ENCODE assay signal across 25 mouse cellular contexts in genomic region chr1:138326566-138326965, GRCm38 (mm10). TPM values are rescaled to one million over a fixed set of nuclear protein-coding genes. Genes with fewer than 3 reads are reported as not detected.
DNase-seq lines count a peak whose midpoint lies in the region; ATAC-seq and TF ChIP-seq lines count a peak whose summit lies in the region.
"Had no signal": no experiment of that assay in that cellular context is flagged by ENCODE, and none has a peak within 500 bp of the region (broad histone marks: within the 10 kb centered on the region; RNA-seq: fewer than 3 reads in every experiment).

No protein-coding gene starts in this region.

- no peak; the same call in 1 of the 2 replicates for ATAC-seq in forebrain, embryonic 14.5 days
- no peak for ATAC-seq in forebrain, postnatal 0 days
- peak; percentile 64; the same call in 1 of the 2 replicates for ATAC-seq in hindbrain, embryonic 16.5 days
- peak; percentile 44 for ATAC-seq in midbrain, embryonic 13.5 days

- H3K27me3 ChIP-seq in forebrain, embryonic 14.5 days (replicated peaks; ENCODE audit: control insufficient read depth, insufficient read depth, low read length), result no peaks in the 10 kb centered on the region
- H3K27me3 ChIP-seq in forebrain, postnatal 0 days (ENCODE audit: insufficient read depth, low read length), result no peaks in the 10 kb centered on the region
- no peaks in the 10 kb centered on the region for H3K27me3 ChIP-seq in hindbrain, embryonic 16.5 days (replicated peaks; ENCODE audit: control insufficient read depth, insufficient read depth, low read length)
- no peaks in the 10 kb centered on the region for H3K27me3 ChIP-seq in midbrain, embryonic 13.5 days
- H3K27me3 ChIP-seq: CH12.LX; heart, embryonic 12.5 days; liver, embryonic 13.5 days had no signal

- no peak overlapping the region for H3K27ac ChIP-seq in forebrain, embryonic 14.5 days (ENCODE audit: low read depth, low read length)
- H3K27ac ChIP-seq in forebrain, postnatal 0 days (ENCODE audit: low read depth, low read length), result no peak overlapping the region
- no peak overlapping the region for H3K27ac ChIP-seq in hindbrain, embryonic 16.5 days (ENCODE audit: low read depth, low read length)
- H3K27ac ChIP-seq in midbrain, embryonic 13.5 days, result peak overlapping the region; percentile 62
- H3K27ac ChIP-seq: gastrocnemius, adult 2 months; layer of hippocampus, adult 2 months; liver, embryonic 13.5 days had no signal

- WGBS in forebrain, embryonic 14.5 days, result 47% methylated on average over 2 of the region's 2 CpGs
- 16% methylated on average over 2 of the region's 2 CpGs for WGBS in forebrain, postnatal 0 days
- WGBS in hindbrain, embryonic 16.5 days, result 16% methylated on average over 2 of the region's 2 CpGs
- WGBS in midbrain, embryonic 13.5 days, result 23% methylated on average over 2 of the region's 2 CpGs

- H3K4me1 ChIP-seq in forebrain, embryonic 14.5 days (ENCODE audit: control insufficient read depth, insufficient read depth, low read length), result no peaks in the 10 kb centered on the region; the same call in 1 of the 2 replicates
- no peaks in the 10 kb centered on the region for H3K4me1 ChIP-seq in forebrain, postnatal 0 days (ENCODE audit: insufficient read depth)
- H3K4me1 ChIP-seq in hindbrain, embryonic 16.5 days (ENCODE audit: control insufficient read depth, insufficient read depth, low read depth, low read length), result peaks cover 4% of the 10 kb centered on the region; the same call in 1 of the 2 replicates
- H3K4me1 ChIP-seq in midbrain, embryonic 13.5 days (replicated peaks), result peaks cover 32% of the 10 kb centered on the region
- H3K4me1 ChIP-seq: liver, embryonic 13.5 days had no signal

- no peak for TF ChIP-seq CTCF in forebrain, postnatal 0 days (IDR thresholded peaks at IDR 0.05; ENCODE audit: low read depth)
- no peak for TF ChIP-seq CTCF in brain, embryonic 14.5 days (IDR thresholded peaks at IDR 0.05; ENCODE audit: borderline replicate concordance, extremely low read depth, insufficient read depth, insufficient read length)

- no peak overlapping the region for H3K9ac ChIP-seq in forebrain, embryonic 14.5 days (ENCODE audit: low read length)
- H3K9ac ChIP-seq in forebrain, postnatal 0 days, result no peak overlapping the region
- no peak overlapping the region for H3K9ac ChIP-seq in hindbrain, embryonic 16.5 days (ENCODE audit: low read depth, low read length)
- H3K9ac ChIP-seq in midbrain, embryonic 13.5 days (replicated peaks), result no peak overlapping the region
- H3K9ac ChIP-seq: heart, embryonic 12.5 days; liver, embryonic 13.5 days; lung, embryonic 14.5 days had no signal

- no peak overlapping the region for H3K4me3 ChIP-seq in forebrain, embryonic 14.5 days (ENCODE audit: low read depth, low read length)
- H3K4me3 ChIP-seq in forebrain, postnatal 0 days (ENCODE audit: low read depth, low read length), result no peak overlapping the region
- H3K4me3 ChIP-seq in hindbrain, embryonic 16.5 days (ENCODE audit: low read length), result no peak overlapping the region
- no peak overlapping the region for H3K4me3 ChIP-seq in midbrain, embryonic 13.5 days (replicated peaks)
- H3K4me3 ChIP-seq: gastrocnemius, adult 2 months; heart, embryonic 12.5 days; layer of hippocampus, adult 2 months; liver, embryonic 13.5 days had no signal

- peak; percentile 24 for DNase-seq in forebrain, embryonic 14.5 days (ENCODE audit: low spot score)
- no peak for DNase-seq in forebrain, postnatal 0 days
- DNase-seq in brain, embryonic 14.5 days (ENCODE audit: low read depth), result peak; percentile 59
- DNase-seq in urinary bladder, adult 18-20 months (ENCODE audit: low spot score in 2 of 2), result no peak
- no peak for DNase-seq in frontal cortex, postnatal 10 days (ENCODE audit: low spot score in 2 of 2)
- DNase-seq: cerebellum, adult 18-20 months; cerebellum, postnatal 25 days; gastrocnemius, adult 2 months; liver, embryonic 13.5 days; lung, postnatal 36 days; spleen, adult 18-20 months; thymus, adult 18-20 months; thymus, postnatal 4 days had no signal

- no peaks in the 10 kb centered on the region for H3K9me3 ChIP-seq in forebrain, embryonic 14.5 days (replicated peaks; ENCODE audit: control insufficient read depth, low read length)
- no peaks in the 10 kb centered on the region for H3K9me3 ChIP-seq in forebrain, postnatal 0 days (ENCODE audit: low read length)
- H3K9me3 ChIP-seq in hindbrain, embryonic 16.5 days (ENCODE audit: control insufficient read depth, low read length), result no peaks in the 10 kb centered on the region
- no peaks in the 10 kb centered on the region for H3K9me3 ChIP-seq in midbrain, embryonic 13.5 days
- H3K9me3 ChIP-seq: heart, embryonic 12.5 days; liver, embryonic 13.5 days had no signal

- H3K4me2 ChIP-seq in forebrain, embryonic 14.5 days (ENCODE audit: low read length), result no peak overlapping the region
- no peak overlapping the region for H3K4me2 ChIP-seq in forebrain, postnatal 0 days (ENCODE audit: low read depth)
- no peak overlapping the region for H3K4me2 ChIP-seq in hindbrain, embryonic 16.5 days (ENCODE audit: low read length)
- no peak overlapping the region for H3K4me2 ChIP-seq in midbrain, embryonic 13.5 days (replicated peaks)
- H3K4me2 ChIP-seq: liver, embryonic 13.5 days; lung, embryonic 14.5 days had no signal

- TF ChIP-seq POLR2A in brain, embryonic 14.5 days (IDR thresholded peaks at IDR 0.05; ENCODE audit: borderline replicate concordance, extremely low read depth, insufficient read depth, insufficient read length, poor library complexity, severe bottlenecking), result no peak

- H3K36me3 ChIP-seq in forebrain, embryonic 14.5 days (ENCODE audit: control insufficient read depth, insufficient read depth, low read length), result no peaks in the 10 kb centered on the region
- H3K36me3 ChIP-seq in forebrain, postnatal 0 days (ENCODE audit: insufficient read depth), result no peaks in the 10 kb centered on the region
- no peaks in the 10 kb centered on the region for H3K36me3 ChIP-seq in hindbrain, embryonic 16.5 days (ENCODE audit: control insufficient read depth, insufficient read depth, low read length)
- no peaks in the 10 kb centered on the region for H3K36me3 ChIP-seq in midbrain, embryonic 13.5 days
- H3K36me3 ChIP-seq: heart, embryonic 12.5 days; liver, embryonic 13.5 days had no signal

RNA-seq across cellular contexts. Expression of gene Atp6v1g3, which starts 53.0 kb away (rescaled TPM):
- polyA plus RNA-seq in forebrain, embryonic 14.5 days (2014; fragmentation: Nextera tagmentation; extraction: Ambion mirVana), result not detected in 2 replicates
- total RNA-seq in forebrain, postnatal 0 days (2014; rRNA removed), result not detected in 2 replicates
- not detected in 2 replicates for polyA plus RNA-seq in forebrain, postnatal 0 days (2015; fragmentation: Nextera tagmentation; extraction: Ambion mirVana)
- polyA plus RNA-seq in brain, embryonic 14.5 days (2012; rRNA removed), result not detected in 2 replicates
- polyA plus RNA-seq in hindbrain, embryonic 16.5 days (2015; fragmentation: Nextera tagmentation; extraction: Ambion mirVana), result not detected in 2 replicates
- not detected in 2 replicates for polyA plus RNA-seq in midbrain, embryonic 13.5 days (2015; fragmentation: Nextera tagmentation; extraction: Ambion mirVana)
- total RNA-seq: adrenal gland, postnatal 14 days; CH12.LX; gastrocnemius, adult 2 months; heart, postnatal 14 days; layer of hippocampus, adult 2 months; left cerebral cortex, adult 18-20 months; left cerebral cortex, postnatal 4 days; MEL had no signal
- polyA plus RNA-seq: heart, embryonic 12.5 days; liver, embryonic 13.5 days; lung, embryonic 14.5 days; stomach, embryonic 14.5 days had no signal

Comparison
In these comparisons a context has a peak if more than half of its experiments do, and no peak if none do; other contexts are left out.
1. DNase-seq: peak in forebrain, embryonic 14.5 days (single experiment) and brain, embryonic 14.5 days (single experiment); none in forebrain, postnatal 0 days (single experiment), urinary bladder, adult 18-20 months (0 of 2) and frontal cortex, postnatal 10 days (0 of 2).
2. ATAC-seq: peak in hindbrain, embryonic 16.5 days (single experiment) and midbrain, embryonic 13.5 days (single experiment); none in forebrain, embryonic 14.5 days (single experiment) and forebrain, postnatal 0 days (single experiment).